Mouse (Mus musculus): ENCODE data around the gene Wdr24.
A peak's percentile ranks its signal among the peaks of the same experiment; 100 is the strongest.

Gene Wdr24

DNA sequence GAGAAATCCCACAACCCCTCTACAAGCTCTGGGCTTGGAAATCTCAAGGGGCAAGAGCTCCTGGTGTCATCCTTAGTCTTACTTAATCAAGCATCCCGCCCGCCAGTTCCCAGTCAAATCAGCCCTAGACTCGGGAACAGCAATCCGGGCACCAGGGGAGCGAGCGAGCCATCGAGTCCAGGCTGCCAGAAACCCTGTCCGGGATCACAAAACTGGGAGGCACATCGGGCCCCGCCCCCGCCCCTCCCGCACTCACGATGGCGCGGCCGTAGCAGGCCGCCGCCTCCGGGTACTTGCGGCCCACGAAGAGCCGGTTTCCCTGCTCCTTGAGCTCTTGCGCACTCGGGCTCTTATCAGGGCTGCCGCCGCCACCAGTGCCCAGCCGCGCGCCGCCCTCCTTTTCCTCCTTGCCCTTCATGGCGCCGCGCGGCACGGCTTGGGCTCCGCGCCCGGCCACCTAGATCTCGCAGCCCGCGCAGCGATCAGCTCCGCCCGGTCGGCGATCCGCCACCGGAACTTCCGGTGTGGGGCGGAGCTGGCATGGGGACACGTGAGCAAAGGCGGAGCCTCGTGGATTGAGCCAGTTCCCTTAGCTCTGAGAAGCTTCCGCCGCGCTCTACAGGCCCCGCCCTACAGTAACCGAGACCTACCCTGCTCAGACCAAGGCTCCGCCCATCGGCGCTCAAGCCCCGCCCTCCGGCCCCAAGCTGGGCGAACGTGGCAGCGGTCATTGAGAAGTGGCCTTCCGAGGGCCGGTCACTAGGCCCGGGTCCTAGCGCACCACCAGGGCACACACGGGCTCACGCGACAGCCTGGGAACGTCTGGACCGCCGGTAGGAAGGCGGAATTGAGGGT lies 9.2 kb downstream of the Wdr24 start:
- peak; percentile 97 to 99 for DNase-seq

DNA sequence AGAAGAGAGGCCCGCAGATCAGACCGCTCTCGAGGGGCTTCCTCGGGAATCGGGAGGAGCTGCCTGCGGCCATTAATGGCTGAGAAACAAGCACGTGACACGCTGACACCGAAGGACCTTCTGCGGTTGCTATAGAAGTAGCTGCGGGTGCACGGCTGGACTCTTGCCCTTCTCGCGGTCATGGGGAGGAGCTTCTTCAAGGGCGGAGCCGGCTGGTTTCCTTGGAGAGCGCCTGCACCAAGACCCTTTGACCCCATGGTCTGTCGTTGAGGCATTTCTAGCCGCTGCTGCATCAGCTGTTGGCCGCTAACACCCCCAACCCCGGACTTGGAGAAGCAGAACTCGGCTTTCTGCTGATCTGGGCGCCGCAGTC lies 9.8 kb downstream of the Wdr24 start, which contains the start of gene Stub1:
TSS of gene Stub1 (minus strand) at position 114 of the 373 bp plus-strand sequence.
- DNase-seq, result no peak

DNA sequence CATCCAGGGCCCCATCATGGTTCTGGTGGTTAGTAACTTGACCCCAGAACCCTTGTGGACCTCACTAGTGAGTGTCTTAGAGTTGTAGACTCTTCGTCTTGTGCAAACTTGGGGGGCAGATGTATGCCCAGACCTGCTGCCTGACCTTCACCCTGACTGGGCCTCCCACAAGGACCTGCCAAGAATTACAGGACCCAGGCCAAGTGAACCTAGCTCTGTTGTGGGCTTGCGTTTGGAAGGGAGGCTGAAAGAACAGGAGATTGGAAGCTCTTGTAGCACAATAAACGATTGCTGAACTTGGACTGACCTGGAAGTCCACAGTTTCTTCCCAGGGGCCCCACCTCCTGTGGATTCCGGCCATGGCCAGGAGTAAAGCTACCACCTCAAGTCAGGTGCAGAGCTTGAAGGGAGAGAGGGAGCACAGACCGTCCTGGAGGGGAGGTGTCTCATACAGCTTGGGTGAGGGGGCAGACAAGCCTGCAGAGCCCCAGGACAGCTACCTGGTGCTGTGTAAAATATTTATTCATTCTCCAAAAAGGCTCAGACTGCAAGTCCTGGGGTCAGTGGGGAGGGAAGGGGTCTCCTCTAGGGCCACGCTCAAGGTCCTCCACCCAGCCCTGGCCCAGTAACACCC lies 10.7 kb downstream of the Wdr24 start:
- DNase-seq, result no peak

DNA sequence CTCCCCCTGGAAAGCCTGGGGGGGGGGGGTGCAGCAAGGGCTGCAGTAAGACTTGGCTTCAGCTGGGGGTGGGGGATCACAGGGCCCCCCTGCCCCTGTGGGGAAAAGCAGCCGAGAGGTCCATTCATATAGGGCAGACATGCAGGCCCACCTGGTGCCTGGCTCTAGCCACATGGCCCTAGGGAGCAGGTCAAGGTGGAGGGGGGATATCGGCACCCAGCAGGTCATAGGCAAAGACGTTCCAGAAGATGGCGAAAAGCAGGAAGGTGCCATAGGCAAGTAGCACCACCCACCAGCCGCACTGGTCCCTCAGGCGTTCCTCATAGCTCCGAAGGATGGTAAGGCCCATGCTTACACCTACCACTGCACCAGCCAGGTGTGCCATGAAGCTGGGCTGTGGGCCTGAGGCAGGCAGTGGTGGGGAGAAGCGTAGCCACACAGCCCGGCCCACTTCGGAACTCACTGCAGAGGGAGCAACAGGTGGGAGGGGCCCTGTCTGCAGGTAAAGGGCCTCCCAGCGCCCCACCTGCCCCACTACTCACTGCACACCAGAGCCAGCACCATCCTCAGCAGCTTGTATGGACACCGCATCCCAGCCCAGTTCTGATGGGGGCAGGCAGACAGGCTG lies 11.3 kb downstream of the Wdr24 start:
- DNase-seq, result peak in 1 of 2 experiments; percentile 32

DNA sequence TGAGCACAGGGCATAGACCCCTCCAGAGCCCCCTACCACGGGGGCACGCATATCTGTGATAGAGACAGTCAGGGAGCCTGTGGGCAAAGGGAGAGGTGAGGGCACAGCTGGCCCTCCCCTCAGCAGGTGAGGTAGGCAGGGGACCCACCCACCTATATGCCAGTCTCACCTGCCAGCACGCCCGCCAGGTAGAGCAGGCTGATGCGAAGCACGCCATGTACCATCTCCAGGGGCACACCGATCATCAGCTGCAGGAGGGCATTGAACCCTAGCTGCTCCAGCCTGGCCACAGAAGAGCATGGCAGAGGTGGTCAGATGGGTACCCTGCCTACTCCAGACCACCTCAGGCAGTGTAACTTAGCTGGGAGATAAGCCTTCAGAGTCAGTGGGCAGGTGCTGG lies 11.9 kb downstream of the Wdr24 start:
- no peak for DNase-seq

DNA sequence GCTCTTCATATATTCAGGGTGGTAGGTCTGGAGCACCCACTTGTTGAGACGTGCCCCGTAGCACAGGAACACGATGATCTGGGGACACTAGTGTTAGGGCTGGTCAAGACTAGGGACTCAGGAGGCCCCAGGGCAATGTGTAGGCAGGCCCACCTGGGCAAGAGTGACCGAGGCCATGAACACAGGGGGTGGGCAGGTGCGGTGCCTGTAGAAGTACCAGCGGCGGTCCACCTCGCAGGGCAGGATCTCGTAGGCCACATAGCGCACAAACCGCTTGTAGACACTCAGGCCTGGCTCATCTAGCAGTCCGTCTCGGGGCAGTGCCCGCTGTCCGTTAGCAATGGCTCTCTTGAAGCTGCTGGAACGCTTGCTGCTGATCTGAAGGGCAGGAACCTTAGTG lies 12.4 kb downstream of the Wdr24 start:
- peak in 1 of 2 experiments; percentile 12 for DNase-seq

DNA sequence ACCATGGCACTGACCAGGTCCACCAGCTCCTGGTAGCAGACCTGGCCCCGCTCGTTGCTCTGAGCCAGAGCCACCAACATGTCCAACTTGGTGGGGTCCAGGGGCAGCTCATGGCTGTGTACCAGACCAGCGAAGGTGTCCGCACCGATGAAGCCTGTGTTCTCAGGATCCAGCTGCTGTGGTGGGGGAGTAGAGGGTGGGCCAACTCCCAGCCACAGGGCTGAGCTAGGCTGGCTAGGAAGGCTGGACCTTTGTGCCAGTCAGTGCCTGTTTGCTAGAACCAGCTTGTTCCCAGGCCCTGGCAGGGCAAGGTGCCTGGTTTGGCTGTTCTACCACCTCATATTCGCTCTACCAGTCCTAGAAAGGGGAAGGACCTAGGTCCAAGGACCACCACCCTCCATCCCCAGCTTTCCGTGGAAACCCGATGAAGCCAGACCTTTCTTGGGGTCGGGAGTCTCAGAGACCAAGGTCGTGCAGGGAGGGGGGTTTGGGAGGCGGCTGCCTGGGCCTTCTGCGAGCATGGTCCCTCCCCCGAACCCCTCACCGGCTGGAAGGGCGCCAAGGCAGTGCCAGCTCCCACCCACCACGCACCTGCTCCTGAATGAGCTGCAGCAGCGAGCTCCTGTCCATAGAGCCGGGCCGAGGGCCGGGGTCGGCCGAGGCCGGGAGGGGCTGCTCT lies 13.1 kb downstream of the Wdr24 start:
- DNase-seq, result peak in 1 of 2 experiments; percentile 60

DNA sequence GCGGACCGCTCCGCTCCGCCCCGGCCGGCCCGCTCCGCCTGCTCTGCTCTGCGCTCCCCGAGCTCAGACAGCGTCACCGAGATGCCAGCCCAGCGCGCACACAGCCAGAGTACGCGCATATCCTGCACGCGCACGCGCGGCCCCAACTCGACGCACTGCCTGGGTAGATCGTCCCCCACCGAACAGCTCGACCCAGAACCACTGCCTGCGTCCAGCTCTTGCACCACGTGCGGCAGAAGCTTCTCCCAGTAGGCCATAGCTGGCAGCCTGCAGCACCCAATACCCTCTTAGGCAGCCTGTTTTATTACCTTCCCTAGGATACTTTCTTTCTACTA lies 13.6 kb downstream of the Wdr24 start, which contains the start of gene Rhbdl1:
TSS of gene Rhbdl1 (minus strand) at position 220 of the 335 bp plus-strand sequence.
- DNase-seq, result no peak

DNA sequence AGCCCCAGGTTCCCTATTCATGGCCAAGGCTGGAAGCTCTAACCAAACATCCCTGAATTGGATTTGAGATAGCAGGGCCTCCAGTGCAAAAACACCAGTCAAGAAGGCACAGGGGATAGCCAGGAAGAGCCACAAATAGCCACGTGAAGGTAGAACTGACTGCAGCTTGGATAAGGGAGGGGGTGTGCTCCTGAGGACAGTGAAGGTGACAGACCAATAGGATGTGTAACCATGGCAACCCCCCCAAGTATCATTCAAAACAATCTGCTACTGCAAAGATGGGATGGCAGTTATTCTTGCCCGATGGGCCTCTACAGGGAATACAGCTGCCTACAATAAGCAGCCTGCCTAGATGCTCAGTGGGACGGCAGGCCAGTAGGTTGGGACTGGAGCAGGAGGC lies 14.1 kb downstream of the Wdr24 start:
- DNase-seq, result no peak

DNA sequence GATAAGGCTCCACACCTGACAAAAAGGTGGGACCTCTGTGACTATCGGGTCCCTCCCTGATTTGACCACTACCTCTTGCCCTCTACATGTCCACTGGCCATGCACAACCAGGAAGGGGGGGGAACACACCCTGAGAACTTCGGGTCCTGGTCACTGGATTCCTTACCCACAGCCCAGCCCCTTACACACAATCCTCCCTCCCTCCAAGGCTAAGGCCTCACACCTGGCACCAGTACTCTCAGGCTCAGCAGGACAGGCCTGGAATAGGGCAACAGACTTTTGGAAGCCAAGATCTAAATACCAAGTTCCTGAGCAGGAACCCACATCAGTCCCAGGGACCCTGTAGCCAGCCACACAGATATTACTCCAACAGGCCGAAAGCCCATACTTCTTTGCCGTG lies 15.5 kb downstream of the Wdr24 start:
- no peak for DNase-seq

DNA sequence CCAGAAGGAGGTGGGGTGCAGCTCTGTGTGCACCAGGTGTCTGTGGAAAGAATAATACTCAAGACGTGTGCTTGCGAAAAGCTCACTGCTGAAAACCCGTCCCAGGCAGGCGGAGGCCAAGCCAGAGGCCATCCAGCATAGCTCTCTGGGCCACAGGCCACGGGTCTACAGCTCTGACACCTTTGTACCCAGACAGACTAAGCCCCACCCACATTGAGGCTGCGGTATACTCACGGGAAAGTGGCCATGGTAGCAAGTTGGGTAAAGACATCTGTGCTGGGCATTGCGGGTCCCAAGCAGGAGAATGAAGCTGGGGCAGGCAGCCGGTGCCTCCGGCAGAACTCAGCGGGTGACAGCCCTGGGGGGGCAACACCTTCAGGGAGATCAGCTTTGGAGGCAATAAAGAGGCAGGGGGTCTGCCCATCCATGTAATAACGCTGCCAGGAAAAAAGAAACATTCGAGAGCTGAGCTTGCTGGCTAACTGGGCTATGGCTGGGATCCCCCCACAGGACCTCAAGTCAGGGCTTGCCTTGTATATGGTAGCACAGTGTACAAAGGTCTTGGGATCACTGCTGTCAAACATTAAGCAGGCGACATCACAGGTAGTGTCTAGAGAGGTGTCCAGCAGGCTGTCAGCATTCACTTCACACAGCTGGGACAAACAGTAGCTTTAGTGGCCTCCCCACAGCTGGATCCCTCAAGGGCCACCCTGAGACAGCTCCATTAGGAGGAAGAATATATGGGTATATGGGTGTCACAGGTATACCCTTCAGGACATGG lies 16.2 kb downstream of the Wdr24 start:
- no peak for DNase-seq

DNA sequence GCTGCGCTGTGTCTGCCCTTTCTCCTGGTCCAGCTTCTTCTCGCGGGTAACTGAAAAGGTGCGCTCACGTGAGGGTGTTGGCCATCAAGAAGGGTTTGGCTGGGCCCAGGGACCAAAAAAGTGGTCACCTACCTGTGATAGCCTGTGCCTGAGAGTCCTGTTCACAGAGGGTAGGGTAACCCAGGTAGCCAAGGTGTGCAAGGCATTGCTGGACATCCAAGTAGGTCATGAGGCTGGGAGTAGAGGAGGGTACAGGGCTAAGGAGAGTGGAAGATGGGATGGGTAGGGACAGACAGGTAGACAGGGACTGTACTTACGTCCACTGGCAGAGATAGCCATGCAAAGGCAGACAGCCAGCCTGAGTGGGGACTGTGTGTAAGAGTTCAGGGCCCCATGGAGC lies 17.1 kb downstream of the Wdr24 start:
- no peak for DNase-seq

DNA sequence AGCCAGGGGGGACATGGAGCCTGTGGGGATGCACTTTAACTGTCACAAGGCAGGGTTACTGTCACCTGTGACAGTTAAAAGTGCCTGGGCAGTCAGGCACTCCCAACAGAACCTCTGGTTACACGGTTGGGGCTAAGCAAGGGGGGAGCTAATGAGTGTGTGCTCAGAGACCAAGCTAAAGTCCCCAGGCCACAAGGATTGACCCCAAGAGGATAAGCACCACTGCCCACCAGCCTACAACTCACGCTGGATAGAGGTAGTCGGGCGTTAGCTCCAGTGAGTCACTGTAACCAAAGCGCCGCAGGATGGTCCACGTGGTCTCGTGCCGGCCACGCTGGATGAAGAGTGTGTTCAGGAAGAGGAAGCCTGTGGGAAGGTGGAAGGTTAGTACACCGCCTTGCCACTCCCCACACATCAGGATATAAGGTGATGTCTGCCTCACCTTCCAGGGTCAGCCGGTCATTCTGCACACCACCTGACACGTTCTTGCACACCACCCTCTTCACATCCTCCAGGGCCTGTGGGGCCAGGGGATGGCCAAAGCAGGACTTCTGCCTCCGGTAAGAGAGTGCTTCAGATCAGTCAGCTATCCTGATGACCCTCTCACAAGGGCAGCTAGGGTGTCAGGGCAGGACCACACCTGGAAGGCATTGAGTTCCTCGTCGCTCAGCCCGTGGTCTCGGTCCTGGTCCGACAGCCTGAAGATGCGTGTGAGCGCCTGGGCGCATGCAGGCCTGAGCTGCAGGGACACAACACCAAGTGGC lies 17.9 kb downstream of the Wdr24 start, which contains the start of gene Gm20683:
TSS of gene Gm20683 (minus strand) at position 647 of the 764 bp plus-strand sequence.
- DNase-seq, result no peak

DNA sequence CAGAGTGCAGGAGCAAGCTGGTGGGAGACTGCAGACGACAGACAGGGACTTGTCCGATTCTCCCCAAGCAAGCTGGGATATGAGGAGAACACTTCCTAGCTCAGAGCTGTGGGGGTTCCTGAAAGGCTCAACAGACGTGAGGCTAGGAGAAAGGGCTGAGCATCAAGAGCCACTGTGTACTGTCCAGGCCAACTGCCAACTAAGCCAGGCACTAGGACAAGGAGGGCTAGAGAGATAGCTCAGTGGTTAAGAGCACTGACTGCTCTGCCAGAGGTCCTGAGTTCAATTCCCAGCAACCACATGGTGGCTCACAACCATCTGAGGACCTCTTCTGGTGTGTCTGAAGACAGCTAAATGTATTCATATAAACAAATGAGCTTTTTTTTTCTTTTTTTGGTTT lies 19.1 kb downstream of the Wdr24 start:
- no peak for DNase-seq

DNA sequence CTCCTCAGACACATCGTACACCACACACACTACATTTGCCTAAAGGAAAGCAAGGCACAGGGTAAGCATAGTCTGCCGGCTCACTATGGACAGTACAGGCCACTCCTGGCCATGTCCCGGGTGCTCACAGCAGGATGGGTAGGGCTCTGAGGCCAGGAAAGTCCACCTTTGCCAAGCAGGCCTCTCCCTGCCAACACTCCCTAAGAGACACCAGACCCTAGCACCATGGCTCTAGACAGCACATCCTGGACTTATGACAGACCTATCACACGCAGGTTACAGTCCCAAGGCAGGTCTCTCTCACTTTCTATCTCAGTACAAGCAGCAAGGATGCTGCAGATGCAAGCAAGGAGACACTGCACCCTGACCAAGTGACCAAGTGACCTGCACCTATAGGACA lies 19.7 kb downstream of the Wdr24 start:
- no peak for DNase-seq

DNA sequence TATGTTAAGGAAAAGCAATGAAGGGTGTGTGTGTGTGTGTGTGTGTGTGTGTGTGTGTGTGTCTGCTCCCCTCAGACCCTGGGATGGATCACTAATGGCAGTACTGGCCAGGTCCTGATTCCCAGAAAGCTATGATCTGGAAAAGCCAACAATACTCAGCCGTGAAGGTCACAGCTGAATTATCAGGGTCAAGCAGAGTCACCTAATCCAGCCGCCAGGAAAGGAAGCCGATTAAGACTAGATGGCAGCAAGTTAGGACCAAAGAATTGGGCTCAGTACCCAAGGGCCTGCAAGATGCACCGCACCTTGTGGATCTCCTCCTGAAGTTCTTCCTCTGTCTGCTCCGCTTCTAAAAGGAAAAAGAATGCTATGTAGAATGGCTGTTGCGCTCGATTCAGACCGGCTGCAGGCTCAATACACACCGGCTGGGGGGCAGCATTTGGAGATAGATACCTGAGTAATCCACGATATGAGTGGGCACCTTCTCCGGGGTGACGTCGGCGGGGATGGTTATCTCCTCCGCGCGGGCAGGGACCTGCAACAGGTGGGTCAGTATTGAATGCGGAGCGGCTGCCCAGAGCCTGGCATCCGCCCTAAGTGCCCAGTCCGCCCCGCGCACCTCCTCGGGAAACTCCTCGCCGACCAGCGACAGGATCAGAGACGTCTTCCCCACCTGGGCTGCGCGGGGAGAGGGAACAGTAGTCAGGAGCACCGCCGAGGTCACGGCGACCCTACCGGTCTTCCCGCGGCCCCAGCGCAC lies 20.4 kb downstream of the Wdr24 start:
- no peak for DNase-seq

DNA sequence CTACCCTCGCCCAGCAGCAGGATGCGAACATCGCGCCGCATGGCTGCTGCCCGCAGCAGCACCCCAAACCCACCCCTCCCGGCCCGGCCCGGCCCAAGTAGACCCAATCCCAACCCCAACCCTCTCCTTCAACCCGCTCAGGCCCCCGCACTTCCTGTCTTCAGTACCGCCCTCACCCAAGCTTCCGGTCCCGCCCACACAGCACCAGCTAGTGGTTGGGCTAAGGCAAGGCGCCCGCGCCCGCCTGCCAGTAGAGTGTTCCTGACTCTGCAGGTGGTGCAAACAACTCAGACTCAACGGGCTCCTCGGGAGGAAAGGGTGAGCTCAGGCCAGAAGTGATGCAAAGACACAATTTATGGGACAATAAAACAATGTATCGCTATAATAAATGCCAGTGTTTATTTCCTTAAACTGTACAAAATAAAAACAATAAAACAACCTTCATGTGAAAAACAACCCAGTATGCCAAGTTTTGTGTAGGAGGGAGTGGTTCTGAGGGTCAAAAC lies 21.0 kb downstream of the Wdr24 start, which contains the start of gene Rhot2:
TSS of gene Rhot2 (minus strand) at position 456 of the 506 bp plus-strand sequence.
- DNase-seq, result peak; percentile 97 to 98

DNA sequence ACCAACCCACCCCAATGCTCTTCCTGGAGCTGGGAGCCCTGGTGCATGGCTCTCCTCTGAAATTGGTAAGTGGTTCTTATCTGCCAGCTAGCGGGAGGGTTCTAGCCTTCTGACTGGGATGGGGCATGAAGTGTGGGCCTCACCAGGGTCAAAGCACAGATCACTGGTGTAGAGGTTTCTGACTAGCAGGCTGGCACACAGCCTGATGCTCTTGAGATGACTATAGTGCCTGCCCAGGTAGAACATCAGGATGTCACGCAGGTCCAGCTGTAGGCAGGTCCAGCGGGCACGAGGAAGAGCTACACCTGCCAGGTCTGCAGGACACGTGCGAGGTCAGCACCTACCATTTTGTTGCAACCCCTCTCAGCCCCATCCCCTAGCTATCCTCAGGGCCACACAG lies 36.8 kb downstream of the Wdr24 start:
- no peak for DNase-seq

DNA sequence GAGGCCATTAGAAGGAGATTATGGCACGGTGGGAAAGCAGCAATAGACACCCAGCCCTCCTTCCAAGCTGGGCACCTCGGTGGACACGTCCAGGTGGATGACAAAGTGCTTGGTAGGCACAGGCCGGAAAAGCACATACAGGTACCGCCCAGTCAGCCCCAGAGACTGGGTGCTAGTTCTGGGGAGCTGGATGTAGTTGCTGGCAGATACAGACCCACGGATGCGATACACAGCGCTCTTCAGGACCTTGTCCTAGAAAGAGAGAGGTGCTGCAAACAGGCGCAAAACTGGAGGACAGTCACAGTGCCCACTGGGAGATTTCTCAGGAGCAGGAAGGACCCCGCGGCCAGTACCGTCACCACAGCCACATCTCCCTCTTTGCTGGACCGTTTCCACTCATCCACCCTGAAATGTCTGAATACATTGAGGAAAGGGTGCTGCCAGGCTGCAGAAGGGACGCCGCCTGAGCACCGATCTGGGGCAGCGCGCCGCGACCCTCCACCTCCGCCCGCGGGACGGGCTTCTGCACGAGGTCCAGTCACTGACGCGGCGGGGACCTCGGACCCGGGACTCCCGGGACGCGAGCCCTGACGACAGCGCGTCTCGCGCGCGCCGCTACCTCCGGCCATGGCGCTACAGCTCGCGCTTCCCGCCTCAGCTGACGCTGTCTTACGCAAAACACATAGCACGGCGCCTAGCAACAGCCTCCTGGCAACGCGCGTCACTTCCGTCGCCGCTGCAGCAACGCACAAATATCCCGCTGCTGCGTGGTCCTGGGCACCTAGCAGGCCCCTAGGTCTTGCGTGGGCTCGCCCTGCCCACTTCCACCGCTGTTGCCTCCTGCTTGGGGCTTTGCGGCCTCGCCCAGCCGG lies 37.6 kb downstream of the Wdr24 start, which contains the start of gene Wdr90:
TSS of gene Wdr90 (minus strand) at position 670 of the 872 bp plus-strand sequence.
- DNase-seq, result peak; percentile 82 to 89
